Mouse (Mus musculus): Measurements from ENCODE around the gene Chrnb2.

Gene Chrnb2

GRCm38 (mm10) chr3:89714359-89715206, 49.8 kb downstream of the Chrnb2 start, which contains the start of gene Adar:
Gene Adar, plus strand, starts transcription at chr3:89715022.
- DNase-seq (ENCODE audit: low read depth) = peak; percentile 67

DNA sequence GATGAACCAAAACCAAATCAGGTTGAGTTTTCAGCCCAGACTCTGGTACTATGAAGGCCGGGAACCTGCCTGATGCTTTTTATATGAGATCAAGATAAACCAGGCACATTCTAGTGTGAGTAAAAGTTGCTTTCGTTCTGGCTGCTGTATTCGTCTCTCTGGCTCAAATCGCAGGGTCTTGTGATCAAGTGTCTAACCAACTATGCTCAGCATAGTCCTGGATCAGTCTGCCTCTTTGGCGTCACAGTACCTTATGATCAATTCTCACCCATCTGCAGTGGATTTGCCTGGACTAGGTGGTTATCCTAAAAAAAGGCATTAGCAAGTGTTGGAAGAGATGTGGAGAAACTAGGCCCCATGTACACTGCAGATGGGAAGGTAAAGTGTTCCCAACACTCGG, 60.4 kb downstream of the Chrnb2 start:
- DNase-seq (ENCODE audit: low read depth) = no peak

DNA sequence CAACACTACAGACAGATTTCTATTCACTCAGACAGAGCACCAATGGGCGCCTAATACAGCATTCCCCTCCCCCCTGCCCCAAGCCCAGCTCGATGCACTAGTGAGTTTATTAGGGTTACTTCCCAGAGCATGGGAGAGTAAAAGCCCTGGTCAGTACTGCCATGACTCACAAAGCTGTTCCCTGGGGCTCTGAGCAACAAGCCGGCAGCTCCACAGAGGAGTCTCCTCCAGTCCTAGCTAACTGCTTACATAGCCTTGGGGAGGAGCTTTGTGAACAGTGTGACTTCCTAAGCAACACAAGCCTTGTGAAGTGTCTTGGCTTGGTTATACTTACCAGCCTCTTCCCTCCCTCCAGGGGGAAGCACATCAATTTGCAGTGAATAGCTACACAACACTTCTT, 60.8 kb downstream of the Chrnb2 start:
- DNase-seq (ENCODE audit: low read depth) = no peak

DNA sequence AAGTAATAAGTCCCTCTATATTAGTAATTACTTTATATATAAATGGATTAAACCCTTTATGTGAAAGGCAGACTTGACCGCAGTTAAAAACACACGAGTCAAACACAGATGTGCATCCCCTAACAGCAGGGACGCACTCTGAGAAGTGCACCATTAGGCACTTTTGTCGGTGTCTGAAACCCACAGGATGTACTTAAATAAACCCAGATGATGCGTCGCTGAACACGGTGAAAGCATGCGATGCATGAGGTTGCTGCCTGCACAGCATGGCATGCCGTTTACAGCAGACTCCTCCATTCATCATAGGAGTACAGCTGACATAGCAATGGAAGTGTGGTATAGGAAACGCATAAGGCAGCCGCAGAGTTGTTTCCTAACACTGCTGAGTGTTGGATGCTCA, 64.0 kb downstream of the Chrnb2 start:
- DNase-seq (ENCODE audit: low read depth) = no peak

GRCm38 (mm10) chr3:89698958-89699357, 65.5 kb downstream of the Chrnb2 start:
- no peak for DNase-seq (ENCODE audit: low read depth)
